Mouse (Mus musculus): ENCODE data around the gene Msl1. TPM values are rescaled to one million over a fixed set of nuclear protein-coding genes. Genes with fewer than 3 reads are reported as not detected.
A peak's percentile ranks its signal among the peaks of the same experiment; 100 is the strongest.

Msl1 gene
- polyA plus RNA-seq, 1 experiment from 2014 or later: 32.0 TPM

GRCm38 (mm10) chr11:98751221-98751782 is 44.0 kb upstream of the Msl1 start:
- Histone ChIP-seq H3K27me3 (replicated peaks; ENCODE audit: control insufficient read depth, insufficient read depth, low read length) (no peaks in the 10 kb centered on the region), H3K4me1 (replicated peaks; ENCODE audit: control insufficient read depth, insufficient read depth, low read length) (peaks cover 80% of the 10 kb centered on the region), H3K4me2 (ENCODE audit: low read length) (peak overlapping the region; percentile 64), H3K9me3 (ENCODE audit: control insufficient read depth, low read length) (no peaks in the 10 kb centered on the region), H3K27ac (ENCODE audit: low read length) (peak overlapping the region; percentile 100), H3K4me3 (replicated peaks; ENCODE audit: low read length) (peak overlapping the region; percentile 25; the same call in 1 of the 2 replicates), H3K9ac (replicated peaks; ENCODE audit: low read depth, low read length) (peak overlapping the region; percentile 68), H3K36me3 (ENCODE audit: control insufficient read depth, insufficient read depth) (peaks cover 15% of the 10 kb centered on the region)
- no peak for ATAC-seq
- WGBS: 13% methylated on average over 6 of the region's 6 CpGs

- ATAC-seq: no peak
- Histone ChIP-seq H3K4me1 (replicated peaks; ENCODE audit: control insufficient read depth, insufficient read depth, low read length) (peaks cover 68% of the 10 kb centered on the region), H3K4me3 (replicated peaks; ENCODE audit: low read length) (no peak overlapping the region), H3K9me3 (ENCODE audit: control insufficient read depth, low read length) (no peaks in the 10 kb centered on the region), H3K27me3 (replicated peaks; ENCODE audit: control insufficient read depth, insufficient read depth, low read length) (no peaks in the 10 kb centered on the region), H3K4me2 (ENCODE audit: low read length) (no peak overlapping the region), H3K9ac (replicated peaks; ENCODE audit: low read depth, low read length) (no peak overlapping the region; the same call in 1 of the 2 replicates), H3K27ac (ENCODE audit: low read length) (no peak overlapping the region; the same call in 1 of the 2 replicates), H3K36me3 (ENCODE audit: control insufficient read depth, insufficient read depth) (peaks cover 15% of the 10 kb centered on the region)
- WGBS: 87% methylated on average over 10 of the region's 10 CpGs
Measured at GRCm38 (mm10) chr11:98752562-98753140, 42.7 kb upstream of the Msl1 start.

GRCm38 (mm10) chr11:98753264-98753663 is 42.1 kb upstream of the Msl1 start:
- H3K27ac ChIP-seq (ENCODE audit: low read length): no peak overlapping the region
- no peak overlapping the region for H3K4me3 ChIP-seq (replicated peaks; ENCODE audit: low read length)
- 87% methylated on average over 5 of the region's 5 CpGs for WGBS
- H3K4me2 ChIP-seq (ENCODE audit: low read length): no peak overlapping the region
- peaks cover 15% of the 10 kb centered on the region for H3K36me3 ChIP-seq (ENCODE audit: control insufficient read depth, insufficient read depth)
- no peak for ATAC-seq
- H3K9ac ChIP-seq (replicated peaks; ENCODE audit: low read depth, low read length): no peak overlapping the region
- H3K9me3 ChIP-seq (ENCODE audit: control insufficient read depth, low read length): no peaks in the 10 kb centered on the region
- no peaks in the 10 kb centered on the region for H3K27me3 ChIP-seq (replicated peaks; ENCODE audit: control insufficient read depth, insufficient read depth, low read length)
- H3K4me1 ChIP-seq (replicated peaks; ENCODE audit: control insufficient read depth, insufficient read depth, low read length): peaks cover 62% of the 10 kb centered on the region

- Histone ChIP-seq H3K4me1 (replicated peaks; ENCODE audit: control insufficient read depth, insufficient read depth, low read length) (peaks cover 53% of the 10 kb centered on the region), H3K9me3 (ENCODE audit: control insufficient read depth, low read length) (no peaks in the 10 kb centered on the region), H3K4me3 (replicated peaks; ENCODE audit: low read length) (no peak overlapping the region), H3K9ac (replicated peaks; ENCODE audit: low read depth, low read length) (0 out of 2 replicates have a peak overlapping the region, but pooled peaks have one; percentile 29), H3K27me3 (replicated peaks; ENCODE audit: control insufficient read depth, insufficient read depth, low read length) (no peaks in the 10 kb centered on the region), H3K27ac (ENCODE audit: low read length) (no peak overlapping the region), H3K36me3 (ENCODE audit: control insufficient read depth, insufficient read depth) (peaks cover 15% of the 10 kb centered on the region), H3K4me2 (ENCODE audit: low read length) (no peak overlapping the region)
- 77% methylated on average over 9 of the region's 9 CpGs for WGBS
- ATAC-seq: no peak
Measured at GRCm38 (mm10) chr11:98754151-98754620, 41.1 kb upstream of the Msl1 start.

GRCm38 (mm10) chr11:98754621-98755181 is 40.6 kb upstream of the Msl1 start:
- no peak overlapping the region for H3K27ac ChIP-seq (ENCODE audit: low read length)
- peaks cover 48% of the 10 kb centered on the region for H3K4me1 ChIP-seq (replicated peaks; ENCODE audit: control insufficient read depth, insufficient read depth, low read length)
- 22% methylated on average over 7 of the region's 7 CpGs for WGBS

GRCm38 (mm10) chr11:98755726-98756380 is 39.5 kb upstream of the Msl1 start:
- no peaks in the 10 kb centered on the region for H3K9me3 ChIP-seq (ENCODE audit: control insufficient read depth, low read length)
- H3K36me3 ChIP-seq (ENCODE audit: control insufficient read depth, insufficient read depth): peaks cover 20% of the 10 kb centered on the region
- H3K4me3 ChIP-seq (replicated peaks; ENCODE audit: low read length): no peak overlapping the region
- no peak overlapping the region for H3K27ac ChIP-seq (ENCODE audit: low read length)
- H3K9ac ChIP-seq (replicated peaks; ENCODE audit: low read depth, low read length): no peak overlapping the region
- WGBS: 94% methylated on average over 6 of the region's 6 CpGs
- no peak for ATAC-seq
- no peak overlapping the region for H3K4me2 ChIP-seq (ENCODE audit: low read length)
- H3K4me1 ChIP-seq (replicated peaks; ENCODE audit: control insufficient read depth, insufficient read depth, low read length): peaks cover 36% of the 10 kb centered on the region
- no peaks in the 10 kb centered on the region for H3K27me3 ChIP-seq (replicated peaks; ENCODE audit: control insufficient read depth, insufficient read depth, low read length)

More at GRCm38 (mm10) chr11:98754621-98755181, 40.6 kb upstream of the Msl1 start:
- H3K9ac ChIP-seq (replicated peaks; ENCODE audit: low read depth, low read length): no peak overlapping the region
- H3K4me3 ChIP-seq (replicated peaks; ENCODE audit: low read length): no peak overlapping the region
- no peaks in the 10 kb centered on the region for H3K27me3 ChIP-seq (replicated peaks; ENCODE audit: control insufficient read depth, insufficient read depth, low read length)
- H3K36me3 ChIP-seq (ENCODE audit: control insufficient read depth, insufficient read depth): peaks cover 15% of the 10 kb centered on the region
- peak; percentile 23; the same call in 1 of the 2 replicates for ATAC-seq
- H3K9me3 ChIP-seq (ENCODE audit: control insufficient read depth, low read length): no peaks in the 10 kb centered on the region
- no peak overlapping the region for H3K4me2 ChIP-seq (ENCODE audit: low read length)

- no peak overlapping the region for H3K9ac ChIP-seq (replicated peaks; ENCODE audit: low read depth, low read length)
- H3K36me3 ChIP-seq (ENCODE audit: control insufficient read depth, insufficient read depth): peaks cover 26% of the 10 kb centered on the region
- H3K9me3 ChIP-seq (ENCODE audit: control insufficient read depth, low read length): no peaks in the 10 kb centered on the region
- H3K4me3 ChIP-seq (replicated peaks; ENCODE audit: low read length): no peak overlapping the region
- 91% methylated on average over 12 of the region's 12 CpGs for WGBS
- no peak for ATAC-seq
- H3K4me1 ChIP-seq (replicated peaks; ENCODE audit: control insufficient read depth, insufficient read depth, low read length): peaks cover 28% of the 10 kb centered on the region
- no peaks in the 10 kb centered on the region for H3K27me3 ChIP-seq (replicated peaks; ENCODE audit: control insufficient read depth, insufficient read depth, low read length)
- no peak overlapping the region for H3K4me2 ChIP-seq (ENCODE audit: low read length)
- no peak overlapping the region for H3K27ac ChIP-seq (ENCODE audit: low read length)
Measured at GRCm38 (mm10) chr11:98756711-98757110, 38.6 kb upstream of the Msl1 start.

GRCm38 (mm10) chr11:98761939-98762338 is 33.4 kb upstream of the Msl1 start:
- Histone ChIP-seq H3K4me3 (replicated peaks; ENCODE audit: low read length) (no peak overlapping the region), H3K4me1 (replicated peaks; ENCODE audit: control insufficient read depth, insufficient read depth, low read length) (peaks cover 19% of the 10 kb centered on the region), H3K36me3 (ENCODE audit: control insufficient read depth, insufficient read depth) (peaks cover 38% of the 10 kb centered on the region), H3K4me2 (ENCODE audit: low read length) (no peak overlapping the region), H3K9ac (replicated peaks; ENCODE audit: low read depth, low read length) (no peak overlapping the region), H3K27ac (ENCODE audit: low read length) (no peak overlapping the region), H3K27me3 (replicated peaks; ENCODE audit: control insufficient read depth, insufficient read depth, low read length) (no peaks in the 10 kb centered on the region), H3K9me3 (ENCODE audit: control insufficient read depth, low read length) (no peaks in the 10 kb centered on the region)
- WGBS: 88% methylated on average over 4 of the region's 4 CpGs
- ATAC-seq: no peak
